Mouse (Mus musculus): ENCODE results near the gene Kcnh7. TPM values are rescaled to one million over a fixed set of nuclear protein-coding genes. Genes with fewer than 3 reads are reported as not detected.

Kcnh7 gene
- polyA plus RNA-seq, 1 experiment, result not detected

DNA sequence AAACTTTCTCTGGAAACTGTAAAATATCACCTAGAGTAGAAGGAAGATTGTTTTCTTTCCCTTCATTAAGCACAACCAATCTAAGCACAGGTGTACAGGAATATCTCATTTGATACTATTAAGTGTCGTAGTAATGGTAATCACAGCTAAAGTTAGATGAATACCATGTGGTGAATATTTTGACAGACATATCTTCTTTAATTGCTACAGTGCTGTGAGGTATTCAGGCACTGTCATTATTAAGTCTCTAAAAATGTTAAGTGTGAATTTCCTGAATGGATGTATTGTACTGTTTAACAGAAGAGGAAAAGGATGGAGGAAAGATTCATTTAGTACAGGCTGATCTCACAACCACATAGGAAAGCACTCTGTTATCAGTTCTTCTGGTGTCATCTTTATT is 181.3 kb downstream of the Kcnh7 start:
- no peaks in the 10 kb centered on the region for H3K36me3 ChIP-seq (ENCODE audit: control insufficient read depth, insufficient read depth)
- no peaks in the 10 kb centered on the region for H3K27me3 ChIP-seq (ENCODE audit: control insufficient read depth, insufficient read depth, insufficient read length)
- no peaks in the 10 kb centered on the region for H3K79me2 ChIP-seq (ENCODE audit: control insufficient read depth, insufficient read depth)
- H3K4me3 ChIP-seq (ENCODE audit: insufficient read depth, poor library complexity, severe bottlenecking), result no peak overlapping the region
- H3K79me3 ChIP-seq (ENCODE audit: low read depth), result no peaks in the 10 kb centered on the region
- TF ChIP-seq MYOG (IDR thresholded peaks at IDR 0.05; ENCODE audit: control insufficient read depth, extremely low read depth, insufficient read length), result no peak
- H3ac ChIP-seq (ENCODE audit: control insufficient read depth, insufficient read length, low read depth), result no peak overlapping the region

DNA sequence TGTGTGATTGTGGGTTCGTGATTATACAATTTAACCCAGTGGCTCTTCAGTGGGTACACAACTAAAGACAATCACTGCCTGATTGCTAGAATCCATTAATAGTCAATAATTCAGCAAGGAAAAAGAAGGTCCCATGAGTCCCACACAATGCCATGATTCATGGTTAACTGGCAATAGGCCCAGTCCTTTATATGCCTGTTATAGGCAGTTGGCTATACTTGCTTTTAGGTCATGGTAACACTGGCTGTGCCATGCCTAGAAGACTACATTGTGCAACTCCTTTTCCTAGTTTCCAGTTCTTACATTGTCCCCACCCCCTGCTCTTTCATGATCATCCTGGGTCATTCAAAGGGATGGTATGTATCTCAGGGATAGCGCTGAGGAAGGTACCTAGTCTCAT is 186.4 kb downstream of the Kcnh7 start:
- Histone ChIP-seq H3K79me3 (ENCODE audit: low read depth) (no peaks in the 10 kb centered on the region), H3K36me3 (ENCODE audit: control insufficient read depth, insufficient read depth) (no peaks in the 10 kb centered on the region), H3K79me2 (ENCODE audit: control insufficient read depth, insufficient read depth) (no peaks in the 10 kb centered on the region), H3K4me3 (ENCODE audit: insufficient read depth, poor library complexity, severe bottlenecking) (no peak overlapping the region), H3ac (ENCODE audit: control insufficient read depth, insufficient read length, low read depth) (no peak overlapping the region), H3K27me3 (ENCODE audit: control insufficient read depth, insufficient read depth, insufficient read length) (no peaks in the 10 kb centered on the region)
- TF ChIP-seq FOSL1 (IDR thresholded peaks at IDR 0.05; ENCODE audit: insufficient read depth, low read length, poor library complexity, severe bottlenecking) (no peak), CEBPB (IDR thresholded peaks at IDR 0.05; ENCODE audit: low read depth) (no peak), MAX (IDR thresholded peaks at IDR 0.05) (no peak), MYOG (IDR thresholded peaks at IDR 0.05; ENCODE audit: control insufficient read depth, extremely low read depth, insufficient read length) (no peak), USF1 (IDR thresholded peaks at IDR 0.05; ENCODE audit: low read depth) (no peak), MYOD1 (IDR thresholded peaks at IDR 0.05; ENCODE audit: control insufficient read depth, insufficient read length, low read depth) (no peak), CTCF (IDR thresholded peaks at IDR 0.05; ENCODE audit: control insufficient read depth, insufficient read depth, insufficient read length) (no peak)

DNA sequence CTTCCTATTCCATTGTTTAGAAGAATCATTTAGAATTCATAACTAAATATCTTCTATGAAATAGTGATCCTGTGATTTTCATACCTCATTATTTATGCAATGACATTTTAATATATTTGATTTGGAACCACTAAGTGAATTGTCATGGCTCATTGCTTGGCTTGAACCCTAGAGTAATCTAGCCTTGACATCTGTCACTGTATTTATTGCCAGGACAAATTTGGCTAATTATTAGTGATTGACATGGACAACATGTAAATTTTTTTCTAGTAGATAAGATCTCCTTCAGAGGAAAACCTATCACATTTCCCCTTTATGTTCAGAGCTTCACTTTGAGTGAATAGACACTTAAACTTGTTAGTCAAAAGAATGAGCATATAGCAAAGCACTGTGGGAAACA is 195.5 kb downstream of the Kcnh7 start:
- Histone ChIP-seq H3K27me3 (ENCODE audit: control insufficient read depth, insufficient read depth, insufficient read length) (no peaks in the 10 kb centered on the region), H3ac (ENCODE audit: control insufficient read depth, insufficient read length, low read depth) (no peak overlapping the region), H3K79me3 (ENCODE audit: low read depth) (no peaks in the 10 kb centered on the region), H3K4me3 (ENCODE audit: insufficient read depth, poor library complexity, severe bottlenecking) (no peak overlapping the region), H3K79me2 (ENCODE audit: control insufficient read depth, insufficient read depth) (no peaks in the 10 kb centered on the region), H3K36me3 (ENCODE audit: control insufficient read depth, insufficient read depth) (no peaks in the 10 kb centered on the region)
- TF ChIP-seq FOSL1 (IDR thresholded peaks at IDR 0.05; ENCODE audit: insufficient read depth, low read length, poor library complexity, severe bottlenecking) (no peak), MYOD1 (IDR thresholded peaks at IDR 0.05; ENCODE audit: control insufficient read depth, insufficient read length, low read depth) (no peak)

DNA sequence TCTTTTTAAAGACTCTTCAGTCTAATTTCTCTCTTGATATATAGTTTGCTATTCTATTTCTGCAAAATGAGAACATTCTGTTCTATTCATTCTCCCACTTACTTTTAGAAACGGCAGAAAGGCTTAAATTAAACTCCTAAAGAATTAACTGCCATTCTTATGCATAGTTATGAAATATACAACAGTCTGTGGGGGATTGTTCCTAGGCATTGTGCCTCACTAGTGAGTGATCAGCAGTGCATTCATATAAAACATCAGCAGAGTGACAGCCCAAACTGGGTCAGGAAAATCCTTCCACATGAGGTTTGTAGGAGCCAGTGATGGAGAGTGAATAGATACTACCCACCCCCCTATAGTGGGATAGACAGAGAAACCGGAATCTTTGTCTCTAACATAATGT is 200.2 kb downstream of the Kcnh7 start:
- Histone ChIP-seq H3ac (ENCODE audit: control insufficient read depth, insufficient read length, low read depth) (no peak overlapping the region), H3K4me3 (ENCODE audit: insufficient read depth, poor library complexity, severe bottlenecking) (no peak overlapping the region), H3K79me2 (ENCODE audit: control insufficient read depth, insufficient read depth) (no peaks in the 10 kb centered on the region), H3K27me3 (ENCODE audit: control insufficient read depth, insufficient read depth, insufficient read length) (no peaks in the 10 kb centered on the region), H3K36me3 (ENCODE audit: control insufficient read depth, insufficient read depth) (no peaks in the 10 kb centered on the region), H3K79me3 (ENCODE audit: low read depth) (no peaks in the 10 kb centered on the region)
- TF ChIP-seq MYOD1 (IDR thresholded peaks at IDR 0.05; ENCODE audit: control insufficient read depth, insufficient read length, low read depth), result no peak
- no peak for TF ChIP-seq USF1 (IDR thresholded peaks at IDR 0.05; ENCODE audit: low read depth)
- TF ChIP-seq FOSL1 (IDR thresholded peaks at IDR 0.05; ENCODE audit: insufficient read depth, low read length, poor library complexity, severe bottlenecking), result no peak
- TF ChIP-seq CEBPB (IDR thresholded peaks at IDR 0.05; ENCODE audit: low read depth), result no peak
- no peak for TF ChIP-seq CTCF (IDR thresholded peaks at IDR 0.05; ENCODE audit: control insufficient read depth, insufficient read depth, insufficient read length)
- no peak for TF ChIP-seq MYOG (IDR thresholded peaks at IDR 0.05; ENCODE audit: control insufficient read depth, extremely low read depth, insufficient read length)
- TF ChIP-seq MAX (IDR thresholded peaks at IDR 0.05), result no peak

DNA sequence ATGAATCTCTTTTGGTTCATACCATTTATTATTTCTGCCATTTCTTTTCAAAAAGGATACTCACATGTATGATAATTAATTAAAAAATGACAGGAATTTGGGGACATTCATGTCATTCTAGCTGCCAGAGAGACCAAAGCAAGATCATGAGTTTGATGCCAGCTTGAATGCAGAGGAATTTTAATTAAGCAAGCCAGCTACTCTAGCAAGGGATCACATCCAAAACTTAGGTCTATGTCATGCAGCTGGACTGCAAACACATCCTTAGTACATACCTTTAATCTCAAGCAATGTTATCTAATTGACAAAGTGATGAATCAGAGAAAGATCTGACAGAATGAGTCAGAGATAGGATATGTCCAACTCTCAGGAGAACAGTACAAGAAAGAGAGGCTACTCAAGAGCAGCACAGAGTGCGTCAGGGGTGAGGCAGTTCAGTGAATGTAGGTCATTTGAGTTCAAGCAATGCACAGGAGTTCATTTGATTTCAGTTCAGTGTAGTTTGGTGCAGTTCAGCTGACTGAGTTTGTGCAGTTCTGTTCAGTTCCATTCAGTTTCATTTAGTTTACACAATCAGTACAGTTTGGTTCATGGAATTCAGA is 248.7 kb downstream of the Kcnh7 start:
- no peaks in the 10 kb centered on the region for H3K79me2 ChIP-seq (ENCODE audit: control insufficient read depth, insufficient read depth)
- H3K27me3 ChIP-seq (ENCODE audit: control insufficient read depth, insufficient read depth, insufficient read length), result no peaks in the 10 kb centered on the region
- H3K4me3 ChIP-seq (ENCODE audit: insufficient read depth, poor library complexity, severe bottlenecking), result no peak overlapping the region
- TF ChIP-seq MYOG (IDR thresholded peaks at IDR 0.05; ENCODE audit: control insufficient read depth, extremely low read depth, insufficient read length) (no peak), CEBPB (IDR thresholded peaks at IDR 0.05; ENCODE audit: low read depth) (no peak), MYOD1 (IDR thresholded peaks at IDR 0.05; ENCODE audit: control insufficient read depth, insufficient read length, low read depth) (no peak), FOSL1 (IDR thresholded peaks at IDR 0.05; ENCODE audit: insufficient read depth, low read length, poor library complexity, severe bottlenecking) (no peak), USF1 (IDR thresholded peaks at IDR 0.05; ENCODE audit: low read depth) (no peak), CTCF (IDR thresholded peaks at IDR 0.05; ENCODE audit: control insufficient read depth, insufficient read depth, insufficient read length) (no peak), MAX (IDR thresholded peaks at IDR 0.05) (no peak)
- H3K79me3 ChIP-seq (ENCODE audit: low read depth), result no peaks in the 10 kb centered on the region
- no peak overlapping the region for H3ac ChIP-seq (ENCODE audit: control insufficient read depth, insufficient read length, low read depth)
- H3K36me3 ChIP-seq (ENCODE audit: control insufficient read depth, insufficient read depth), result no peaks in the 10 kb centered on the region

DNA sequence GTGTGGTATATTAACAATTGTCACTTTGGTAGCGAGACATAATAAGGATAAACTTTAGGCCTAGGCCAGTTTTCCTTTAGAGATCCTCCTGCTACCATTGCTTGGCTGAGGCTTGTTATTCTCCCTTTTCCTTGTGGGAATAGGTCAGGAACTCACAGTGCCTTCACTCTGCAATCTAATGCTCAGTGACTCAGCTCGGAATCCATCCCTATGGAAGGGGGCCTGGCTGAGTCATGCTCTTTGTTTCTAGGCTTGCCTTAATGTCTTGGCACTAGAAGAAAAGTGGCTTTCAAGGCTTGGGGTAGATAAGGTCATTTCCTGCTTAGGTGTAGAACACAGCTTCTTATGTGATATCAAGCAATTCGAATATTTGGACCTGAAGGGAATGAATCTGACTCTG is 255.6 kb downstream of the Kcnh7 start:
- no peaks in the 10 kb centered on the region for H3K79me2 ChIP-seq (ENCODE audit: control insufficient read depth, insufficient read depth)
- TF ChIP-seq MYOG (IDR thresholded peaks at IDR 0.05; ENCODE audit: control insufficient read depth, extremely low read depth, insufficient read length) (no peak), FOSL1 (IDR thresholded peaks at IDR 0.05; ENCODE audit: insufficient read depth, low read length, poor library complexity, severe bottlenecking) (peak; percentile 25), CTCF (IDR thresholded peaks at IDR 0.05; ENCODE audit: control insufficient read depth, insufficient read depth, insufficient read length) (no peak), CEBPB (IDR thresholded peaks at IDR 0.05; ENCODE audit: low read depth) (no peak)
- no peak overlapping the region for H3ac ChIP-seq (ENCODE audit: control insufficient read depth, insufficient read length, low read depth)
- no peaks in the 10 kb centered on the region for H3K79me3 ChIP-seq (ENCODE audit: low read depth)
- H3K4me3 ChIP-seq (ENCODE audit: insufficient read depth, poor library complexity, severe bottlenecking), result no peak overlapping the region
- no peaks in the 10 kb centered on the region for H3K36me3 ChIP-seq (ENCODE audit: control insufficient read depth, insufficient read depth)
- no peaks in the 10 kb centered on the region for H3K27me3 ChIP-seq (ENCODE audit: control insufficient read depth, insufficient read depth, insufficient read length)

All from C2C12 (cell line).